Mouse (Mus musculus): Measurements from ENCODE around the gene Lrba. TPM values are rescaled to one million over a fixed set of nuclear protein-coding genes. Genes with fewer than 3 reads are reported as not detected.

Lrba gene
- total and polyA plus RNA-seq, 3 experiments, result 12.3 to 22.6 (median 13.8) TPM

GRCm38 (mm10) chr3:86635940-86636339 lies 411.5 kb downstream of the Lrba start:
- DNase-seq (ENCODE audit: extremely low read depth), result peak; percentile 79
- Histone ChIP-seq H3K9me3 (replicated peaks; ENCODE audit: low read length) (no peaks in the 10 kb centered on the region), H3K9ac (ENCODE audit: insufficient read depth, low read depth) (peak overlapping the region; percentile 84), H3K36me3 (replicated peaks in 1 of 2; ENCODE audit: control insufficient read depth in 1 of 2, insufficient read depth in 1 of 2, low read length in 1 of 2) (no peaks in the 10 kb centered on the region), H3K4me2 (ENCODE audit: insufficient read depth, low read depth, poor library complexity, severe bottlenecking) (peak overlapping the region; percentile 95; the same call in 1 of the 2 replicates), H3K4me3 (replicated peaks in 1 of 3; ENCODE audit: low read depth in 2 of 3, low read length in 2 of 3, poor library complexity in 1 of 3) (peak overlapping the region in 1 of 3 experiments; percentile 2), H3K27me3 (replicated peaks) (no peaks in the 10 kb centered on the region), H3K4me1 (ENCODE audit: control insufficient read depth in 1 of 2, insufficient read depth in 2 of 2) (peaks cover 5 to 21% of the 10 kb centered on the region in 2 experiments), H3K79me2 (replicated peaks; ENCODE audit: control insufficient read depth, extremely low read depth, insufficient read depth, poor library complexity, severe bottlenecking) (no peaks in the 10 kb centered on the region), H3K27ac (ENCODE audit: insufficient read depth, low read depth) (no peak overlapping the region; the same call in 1 of the 2 replicates)
- TF ChIP-seq UBTF (IDR thresholded peaks at IDR 0.05; ENCODE audit: low read depth, low read length), result no peak
- no peak; the same call in 1 of the 2 replicates for TF ChIP-seq MAX (IDR thresholded peaks at IDR 0.05; ENCODE audit: low read length)
- TF ChIP-seq USF1 (IDR thresholded peaks at IDR 0.05; ENCODE audit: low read depth, low read length), result no peak
- no peak for TF ChIP-seq KAT2A (IDR thresholded peaks at IDR 0.05; ENCODE audit: insufficient replicate concordance, low read length)
- TF ChIP-seq EP300 (IDR thresholded peaks at IDR 0.05; ENCODE audit: low read length), result no peak; the same call in 1 of the 2 replicates
- no peak for TF ChIP-seq USF2 (conservative IDR thresholded peaks at IDR 0.05; ENCODE audit: low read depth, low read length)
- no peak; the same call in 1 of the 2 replicates for TF ChIP-seq ZMIZ1 (IDR thresholded peaks at IDR 0.05; ENCODE audit: low read depth, low read length)
- peak; percentile 67 for TF ChIP-seq JUND (conservative IDR thresholded peaks at IDR 0.05; ENCODE audit: low read depth, low read length)
- TF ChIP-seq POLR2AphosphoS2 (IDR thresholded peaks at IDR 0.05; ENCODE audit: low read depth, low read length), result no peak
- peak; percentile 58; the same call in 1 of the 2 replicates for TF ChIP-seq BHLHE40 (IDR thresholded peaks at IDR 0.05; ENCODE audit: low read depth, low read length)
- no peak for TF ChIP-seq CTCF (conservative IDR thresholded peaks at IDR 0.05 in 1 of 2, IDR thresholded peaks at IDR 0.05 in 1 of 2; ENCODE audit: low read depth in 2 of 2, low read length in 2 of 2)
- TF ChIP-seq ELF1 (IDR thresholded peaks at IDR 0.05; ENCODE audit: low read depth, low read length), result 0 out of 2 replicates have a peak, but pooled peaks have one; percentile 35
- TF ChIP-seq SIN3A (IDR thresholded peaks at IDR 0.05; ENCODE audit: low read length), result peak; percentile 77
- no peak for TF ChIP-seq MAZ (IDR thresholded peaks at IDR 0.05; ENCODE audit: low read depth, low read length)
- TF ChIP-seq ZNF384 (IDR thresholded peaks at IDR 0.05; ENCODE audit: low read depth, low read length), result no peak
- TF ChIP-seq SMC3 (IDR thresholded peaks at IDR 0.05; ENCODE audit: low read depth, low read length), result no peak
- 0 out of 2 replicates have a peak, but pooled peaks have one; percentile 17 for TF ChIP-seq HCFC1 (IDR thresholded peaks at IDR 0.05; ENCODE audit: low read depth, low read length)
- no peak for TF ChIP-seq MAFK (IDR thresholded peaks at IDR 0.05; ENCODE audit: insufficient replicate concordance, low read length)
- peak; percentile 89 for TF ChIP-seq ETS1 (conservative IDR thresholded peaks at IDR 0.05; ENCODE audit: low read depth, low read length)
- no peak for TF ChIP-seq RCOR1 (conservative IDR thresholded peaks at IDR 0.05; ENCODE audit: low read depth, low read length)
- TF ChIP-seq MEF2A (IDR thresholded peaks at IDR 0.05; ENCODE audit: borderline replicate concordance, low read depth, low read length), result no peak; the same call in 1 of the 2 replicates
- 0 out of 2 replicates have a peak, but pooled peaks have one; percentile 34 for TF ChIP-seq TBP (conservative IDR thresholded peaks at IDR 0.05; ENCODE audit: low read depth, low read length)
- TF ChIP-seq ZKSCAN1 (IDR thresholded peaks at IDR 0.05; ENCODE audit: borderline replicate concordance, low read depth, low read length), result no peak
- TF ChIP-seq ZC3H11A (IDR thresholded peaks at IDR 0.05; ENCODE audit: low read depth, low read length), result no peak
- no peak for TF ChIP-seq RAD21 (IDR thresholded peaks at IDR 0.05; ENCODE audit: low read depth, low read length)
- peak; percentile 43 for TF ChIP-seq POLR2A (IDR thresholded peaks at IDR 0.05; ENCODE audit: low read depth, low read length)
- no peak; the same call in 1 of the 2 replicates for TF ChIP-seq MXI1 (IDR thresholded peaks at IDR 0.05; ENCODE audit: low read depth, low read length)
- TF ChIP-seq MYC (IDR thresholded peaks at IDR 0.05; ENCODE audit: low read depth, low read length), result peak; percentile 71
- no peak for TF ChIP-seq CHD2 (IDR thresholded peaks at IDR 0.05; ENCODE audit: low read length)
- TF ChIP-seq E2F4 (IDR thresholded peaks at IDR 0.05; ENCODE audit: insufficient replicate concordance, low read depth, low read length), result no peak
- TF ChIP-seq JUN (IDR thresholded peaks at IDR 0.05; ENCODE audit: insufficient read depth, low read depth, low read length), result peak; percentile 50; the same call in 1 of the 2 replicates
- TF ChIP-seq NELFE (IDR thresholded peaks at IDR 0.05; ENCODE audit: low read depth, low read length), result no peak
- no peak for TF ChIP-seq NRF1 (IDR thresholded peaks at IDR 0.05; ENCODE audit: low read depth, low read length)
- peak; percentile 66 for TF ChIP-seq TCF12 (IDR thresholded peaks at IDR 0.05; ENCODE audit: low read depth, low read length)
- no peak for TF ChIP-seq GABPA (IDR thresholded peaks at IDR 0.05; ENCODE audit: insufficient replicate concordance, low read depth, low read length)
- no peak for TF ChIP-seq CHD1 (IDR thresholded peaks at IDR 0.05; ENCODE audit: low read depth, low read length)
- peak; percentile 48; the same call in 1 of the 2 replicates for TF ChIP-seq IRF4 (IDR thresholded peaks at IDR 0.05; ENCODE audit: low read depth, low read length)
- TF ChIP-seq PAX5 (IDR thresholded peaks at IDR 0.05; ENCODE audit: low read length), result no peak
- dilution Hi-C loops (cut with MboI; ENCODE audit: extremely low pct_ligation_motif_present, extremely low pct_unique_long_range_greater_than_20kb, low sequenced_read_pairs) (no loop called here), in situ Hi-C loops (cut with MboI; ENCODE audit: low pct_ligation_motif_present, low pct_unique_long_range_greater_than_20kb, low sequenced_read_pairs) (no loop called here)

All from CH12.LX (cell line).